Mouse (Mus musculus): ENCODE data around the gene Pcdh7. TPM values are rescaled to one million over a fixed set of nuclear protein-coding genes. Genes with fewer than 3 reads are reported as not detected.

Pcdh7 gene
- polyA plus RNA-seq, 1 experiment = 7.8 TPM

- H3K9ac ChIP-seq (ENCODE audit: low read depth, poor library complexity, severe bottlenecking) = no peak overlapping the region
- H3K27me3 ChIP-seq (ENCODE audit: control insufficient read depth, insufficient read depth, low read length, poor library complexity, severe bottlenecking) = no peaks in the 10 kb centered on the region
- no peaks in the 10 kb centered on the region for H3K36me3 ChIP-seq (ENCODE audit: control insufficient read depth, insufficient read depth, low read length, poor library complexity, severe bottlenecking)
- no peaks in the 10 kb centered on the region for H3K9me3 ChIP-seq (replicated peaks; ENCODE audit: control insufficient read depth, insufficient read depth, low read length, poor library complexity, severe bottlenecking)
- no peaks in the 10 kb centered on the region for H3K4me1 ChIP-seq (ENCODE audit: control insufficient read depth, insufficient read depth, low read length)
- TF ChIP-seq EP300 (IDR thresholded peaks at IDR 0.05; ENCODE audit: insufficient read depth, low read depth, low read length) (no peak), POLR2A (IDR thresholded peaks at IDR 0.05; ENCODE audit: insufficient read depth, low read length) (no peak), CTCF (IDR thresholded peaks at IDR 0.05; ENCODE audit: low read depth, low read length) (no peak)
- H3K4me3 ChIP-seq (ENCODE audit: low read depth, low read length) = no peak overlapping the region
- H3K27ac ChIP-seq (ENCODE audit: insufficient read depth, low read length) = no peak overlapping the region
Measured at GRCm38 (mm10) chr5:57803108-57803507, 85.3 kb downstream of the Pcdh7 start.

DNA sequence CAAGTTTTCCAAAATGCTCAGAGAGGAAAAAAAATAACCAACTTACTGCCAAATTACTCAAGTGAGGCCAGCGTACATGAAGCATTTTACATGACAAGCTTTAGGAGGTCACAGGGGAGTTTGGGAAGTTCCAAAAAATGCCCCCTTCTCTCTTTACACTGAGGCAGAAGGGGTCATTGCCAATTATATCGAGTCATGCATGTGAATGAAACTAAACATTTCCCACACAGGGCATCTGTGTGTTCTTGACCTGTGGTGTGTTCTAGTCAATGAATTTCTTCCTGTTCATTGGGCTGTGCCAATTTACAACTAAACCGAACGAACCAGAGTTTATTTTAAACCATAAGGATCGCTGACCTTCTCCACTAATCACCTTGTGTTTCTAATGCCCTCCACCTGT lies 86.1 kb downstream of the Pcdh7 start:
- Histone ChIP-seq H3K36me3 (ENCODE audit: control insufficient read depth, insufficient read depth, low read length, poor library complexity, severe bottlenecking) (no peaks in the 10 kb centered on the region), H3K27me3 (ENCODE audit: control insufficient read depth, insufficient read depth, low read length, poor library complexity, severe bottlenecking) (no peaks in the 10 kb centered on the region), H3K9me3 (replicated peaks; ENCODE audit: control insufficient read depth, insufficient read depth, low read length, poor library complexity, severe bottlenecking) (no peaks in the 10 kb centered on the region), H3K4me3 (ENCODE audit: low read depth, low read length) (no peak overlapping the region), H3K9ac (ENCODE audit: low read depth, poor library complexity, severe bottlenecking) (no peak overlapping the region), H3K27ac (ENCODE audit: insufficient read depth, low read length) (no peak overlapping the region), H3K4me1 (ENCODE audit: control insufficient read depth, insufficient read depth, low read length) (no peaks in the 10 kb centered on the region)
- TF ChIP-seq EP300 (IDR thresholded peaks at IDR 0.05; ENCODE audit: insufficient read depth, low read depth, low read length) (no peak), POLR2A (IDR thresholded peaks at IDR 0.05; ENCODE audit: insufficient read depth, low read length) (no peak), CTCF (IDR thresholded peaks at IDR 0.05; ENCODE audit: low read depth, low read length) (no peak)

DNA sequence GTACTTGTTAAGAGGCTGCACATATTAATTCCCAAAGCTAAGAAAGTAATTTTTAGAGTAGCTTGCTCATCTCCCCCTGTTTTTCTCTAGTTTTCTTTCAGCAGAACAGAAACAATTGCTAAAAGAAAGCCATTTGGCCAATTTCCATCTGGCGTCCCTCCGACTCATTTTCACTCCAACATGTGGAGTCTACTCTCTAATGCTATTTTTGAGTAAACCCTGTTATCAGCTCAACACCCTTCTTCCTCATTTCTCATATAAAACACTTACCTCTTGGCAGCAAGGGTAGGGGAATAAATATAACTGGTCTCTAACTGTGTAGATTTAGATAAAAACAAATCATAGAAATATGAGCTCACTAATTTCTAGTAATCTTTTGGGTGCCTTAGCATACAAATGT lies 89.6 kb downstream of the Pcdh7 start:
- TF ChIP-seq POLR2A (IDR thresholded peaks at IDR 0.05; ENCODE audit: insufficient read depth, low read length) (no peak), CTCF (IDR thresholded peaks at IDR 0.05; ENCODE audit: low read depth, low read length) (no peak), EP300 (IDR thresholded peaks at IDR 0.05; ENCODE audit: insufficient read depth, low read depth, low read length) (no peak)
- H3K9ac ChIP-seq (ENCODE audit: low read depth, poor library complexity, severe bottlenecking) = no peak overlapping the region
- H3K9me3 ChIP-seq (replicated peaks; ENCODE audit: control insufficient read depth, insufficient read depth, low read length, poor library complexity, severe bottlenecking) = no peaks in the 10 kb centered on the region
- H3K27ac ChIP-seq (ENCODE audit: insufficient read depth, low read length) = no peak overlapping the region
- no peaks in the 10 kb centered on the region for H3K36me3 ChIP-seq (ENCODE audit: control insufficient read depth, insufficient read depth, low read length, poor library complexity, severe bottlenecking)
- H3K4me3 ChIP-seq (ENCODE audit: low read depth, low read length) = no peak overlapping the region
- H3K27me3 ChIP-seq (ENCODE audit: control insufficient read depth, insufficient read depth, low read length, poor library complexity, severe bottlenecking) = no peaks in the 10 kb centered on the region
- H3K4me1 ChIP-seq (ENCODE audit: control insufficient read depth, insufficient read depth, low read length) = no peaks in the 10 kb centered on the region

- H3K9me3 ChIP-seq (replicated peaks; ENCODE audit: control insufficient read depth, insufficient read depth, low read length, poor library complexity, severe bottlenecking) = no peaks in the 10 kb centered on the region
- no peak for TF ChIP-seq POLR2A (IDR thresholded peaks at IDR 0.05; ENCODE audit: insufficient read depth, low read length)
- no peak overlapping the region for H3K4me3 ChIP-seq (ENCODE audit: low read depth, low read length)
- H3K9ac ChIP-seq (ENCODE audit: low read depth, poor library complexity, severe bottlenecking) = no peak overlapping the region
- no peaks in the 10 kb centered on the region for H3K27me3 ChIP-seq (ENCODE audit: control insufficient read depth, insufficient read depth, low read length, poor library complexity, severe bottlenecking)
- H3K27ac ChIP-seq (ENCODE audit: insufficient read depth, low read length) = no peak overlapping the region
- no peaks in the 10 kb centered on the region for H3K36me3 ChIP-seq (ENCODE audit: control insufficient read depth, insufficient read depth, low read length, poor library complexity, severe bottlenecking)
- no peaks in the 10 kb centered on the region for H3K4me1 ChIP-seq (ENCODE audit: control insufficient read depth, insufficient read depth, low read length)
Measured at GRCm38 (mm10) chr5:57810641-57811040, 92.9 kb downstream of the Pcdh7 start.

DNA sequence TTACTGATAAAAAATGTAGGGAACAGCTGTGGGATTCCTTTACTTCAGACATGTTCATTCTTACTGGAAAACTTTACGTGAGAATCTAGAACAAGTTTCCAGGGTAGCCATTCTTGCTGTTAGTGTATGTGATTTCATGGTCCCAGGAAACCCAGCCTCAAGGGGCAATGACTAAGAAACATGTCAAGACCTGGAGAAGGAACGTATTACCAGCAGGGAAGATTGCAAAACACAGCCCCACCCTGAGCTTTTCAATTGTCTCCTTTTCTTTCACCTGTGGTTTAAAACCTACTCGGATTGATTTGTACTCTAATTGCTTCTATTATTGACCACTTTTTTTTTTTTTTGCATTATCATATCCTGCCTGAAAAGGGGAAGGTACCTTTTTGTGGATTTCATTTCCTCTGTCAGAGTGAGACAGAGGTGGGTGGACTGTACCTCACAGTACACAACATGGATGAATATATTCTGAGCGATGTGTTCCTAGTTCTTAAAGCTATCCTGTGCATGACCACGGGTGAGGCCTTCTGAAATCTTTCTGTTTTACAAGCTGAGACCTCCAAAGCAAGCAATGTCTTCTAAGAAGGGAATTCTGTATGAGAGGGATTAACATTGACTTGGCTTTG lies 98.3 kb downstream of the Pcdh7 start:
- H3K4me3 ChIP-seq (ENCODE audit: low read depth, low read length) = no peak overlapping the region
- H3K9me3 ChIP-seq (replicated peaks; ENCODE audit: control insufficient read depth, insufficient read depth, low read length, poor library complexity, severe bottlenecking) = no peaks in the 10 kb centered on the region; the same call in 1 of the 2 replicates
- no peaks in the 10 kb centered on the region for H3K36me3 ChIP-seq (ENCODE audit: control insufficient read depth, insufficient read depth, low read length, poor library complexity, severe bottlenecking)
- no peaks in the 10 kb centered on the region for H3K27me3 ChIP-seq (ENCODE audit: control insufficient read depth, insufficient read depth, low read length, poor library complexity, severe bottlenecking)
- no peak overlapping the region for H3K27ac ChIP-seq (ENCODE audit: insufficient read depth, low read length)
- H3K9ac ChIP-seq (ENCODE audit: low read depth, poor library complexity, severe bottlenecking) = no peak overlapping the region
- no peak for TF ChIP-seq CTCF (IDR thresholded peaks at IDR 0.05; ENCODE audit: low read depth, low read length)
- no peak for TF ChIP-seq POLR2A (IDR thresholded peaks at IDR 0.05; ENCODE audit: insufficient read depth, low read length)
- no peak for TF ChIP-seq EP300 (IDR thresholded peaks at IDR 0.05; ENCODE audit: insufficient read depth, low read depth, low read length)
- H3K4me1 ChIP-seq (ENCODE audit: control insufficient read depth, insufficient read depth, low read length) = no peaks in the 10 kb centered on the region

- H3K27ac ChIP-seq (ENCODE audit: insufficient read depth, low read length) = no peak overlapping the region
- H3K27me3 ChIP-seq (ENCODE audit: control insufficient read depth, insufficient read depth, low read length, poor library complexity, severe bottlenecking) = no peaks in the 10 kb centered on the region
- no peak overlapping the region for H3K9ac ChIP-seq (ENCODE audit: low read depth, poor library complexity, severe bottlenecking)
- H3K4me1 ChIP-seq (ENCODE audit: control insufficient read depth, insufficient read depth, low read length) = no peaks in the 10 kb centered on the region
- no peak for TF ChIP-seq CTCF (IDR thresholded peaks at IDR 0.05; ENCODE audit: low read depth, low read length)
- no peaks in the 10 kb centered on the region for H3K36me3 ChIP-seq (ENCODE audit: control insufficient read depth, insufficient read depth, low read length, poor library complexity, severe bottlenecking)
- no peak overlapping the region for H3K4me3 ChIP-seq (ENCODE audit: low read depth, low read length)
- no peaks in the 10 kb centered on the region; the same call in 1 of the 2 replicates for H3K9me3 ChIP-seq (replicated peaks; ENCODE audit: control insufficient read depth, insufficient read depth, low read length, poor library complexity, severe bottlenecking)
Measured at GRCm38 (mm10) chr5:57819788-57820187, 102.0 kb downstream of the Pcdh7 start.

Measured in ES-Bruce4 (cell line).